Mouse (Mus musculus) hindbrain, postnatal 0 days (tissue): ENCODE results near the gene Umps. TPM values are rescaled to one million over a fixed set of nuclear protein-coding genes. Genes with fewer than 3 reads are reported as not detected.
A peak's percentile ranks its signal among the peaks of the same experiment; 100 is the strongest.

Experiments
- ATAC-seq: fragments of 200-750 bp; cut with Nextera tagmentation; 2 replicates; pipeline ENCODE4 v1.8.0; 2017; ENCODE audit warnings: mild to moderate bottlenecking, moderate TSS enrichment, moderate library complexity
- DNase-seq: peaks from one replicate; pipeline ENCODE4 v3.0.0-alpha.2; 2015; ENCODE audit warnings: low spot score
- H3K27ac ChIP-seq: fragments of 300-500 bp; sonication (generic); 2 replicates; pipeline ENCODE4 v1.5.1; 2014; ENCODE audit warnings: mild to moderate bottlenecking
- H3K27me3 ChIP-seq: fragments of 300-500 bp; sonication (generic); 2 replicates; pipeline ENCODE4 v1.6.1; 2014; ENCODE audit warnings: low read length, mixed read lengths; ENCODE audit not compliant: insufficient read depth
- H3K36me3 ChIP-seq: fragments of 300-500 bp; sonication (generic); 2 replicates; pipeline ENCODE4 v1.6.1; 2014; ENCODE audit warnings: low read length, mixed read lengths; ENCODE audit not compliant: insufficient read depth
- H3K4me1 ChIP-seq: fragments of 300-500 bp; sonication (generic); 2 replicates; pipeline ENCODE4 v1.6.1; 2014; ENCODE audit warnings: antibody characterized with exemption, low read length, mixed read lengths; ENCODE audit not compliant: insufficient read depth
- H3K4me2 ChIP-seq: fragments of 300-500 bp; sonication (generic); 2 replicates; pipeline ENCODE4 v1.6.1; 2014; ENCODE audit warnings: low read depth, mild to moderate bottlenecking, low read length, moderate library complexity, mixed read lengths
- H3K4me3 ChIP-seq: fragments of 300-500 bp; sonication (generic); 2 replicates; pipeline ENCODE4 v1.5.1; 2014; ENCODE audit warnings: low read length
- H3K9ac ChIP-seq: fragments of 300-500 bp; sonication (generic); replicated peaks from 2 replicates; pipeline ENCODE4 v1.6.1; 2014; ENCODE audit warnings: mild to moderate bottlenecking, low read length, moderate library complexity, mixed read lengths
- H3K9me3 ChIP-seq: fragments of 300-500 bp; sonication (generic); 2 replicates; pipeline ENCODE4 v1.6.1; 2016; ENCODE audit warnings: low read length, mixed read lengths
- CTCF ChIP-seq: IDR thresholded peaks from 2 replicates; pipeline ENCODE4 v1.5.1; 2016; ENCODE audit warnings: antibody characterized with exemption, control low read depth, low read depth
- WGBS: fragments of 180-500 bp; shearing (Covaris S2); extraction: QIAGEN DNeasy Blood & Tissue Kit; methylation state at CpG from one replicate; pipeline ENCODE4 v1.1.7; 2014; 5-methylcytosine and 5-hydroxymethylcytosine counted together
- polyA plus RNA-seq: library from polyadenylated mRNA; unstranded; fragments of >200 nt; fragmentation: Nextera tagmentation; extraction: Ambion mirVana; gene quantifications from 2 replicates; pipeline ENCODE4 v1.2.1, GENCODE M21; 2015
- total RNA-seq: library from RNA; depleted of rRNA; stranded (reverse); fragments of >200 nt; gene quantifications from 2 replicates; pipeline ENCODE4 v1.2.3, GENCODE M21; 2014

Umps gene
- total and polyA plus RNA-seq, 2 experiments from 2014 or later: 23.6 to 23.7 TPM

DNA sequence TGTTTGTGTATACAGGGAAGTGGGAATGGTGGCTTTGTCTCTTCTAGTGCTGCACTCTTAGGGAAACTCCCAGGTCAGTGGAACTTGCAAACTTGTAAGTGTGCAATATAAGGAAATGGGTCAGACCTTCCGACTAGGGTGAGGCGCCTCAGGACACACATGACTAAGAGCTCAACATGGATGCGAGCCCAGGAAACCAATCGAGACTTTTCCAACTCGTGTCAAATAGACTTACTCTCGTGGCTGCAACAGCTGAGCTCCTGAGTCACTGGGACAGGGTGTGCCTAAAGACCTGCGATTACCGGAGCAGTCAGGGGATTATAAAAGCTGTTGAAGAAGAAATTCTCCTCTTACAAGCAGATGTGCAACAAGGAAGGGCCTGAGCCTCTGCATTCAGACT, 33.9 kb upstream of the Umps start:
- no peak for TF ChIP-seq CTCF
- WGBS: 81% methylated on average over 8 of the region's 8 CpGs
- Histone ChIP-seq H3K27me3 (no peaks in the 10 kb centered on the region), H3K36me3 (no peaks in the 10 kb centered on the region), H3K9me3 (no peaks in the 10 kb centered on the region), H3K9ac (no peak overlapping the region), H3K27ac (no peak overlapping the region), H3K4me3 (no peak overlapping the region), H3K4me2 (no peak overlapping the region), H3K4me1 (peaks cover 19% of the 10 kb centered on the region)
- no peak for ATAC-seq
- no peak for DNase-seq

DNA sequence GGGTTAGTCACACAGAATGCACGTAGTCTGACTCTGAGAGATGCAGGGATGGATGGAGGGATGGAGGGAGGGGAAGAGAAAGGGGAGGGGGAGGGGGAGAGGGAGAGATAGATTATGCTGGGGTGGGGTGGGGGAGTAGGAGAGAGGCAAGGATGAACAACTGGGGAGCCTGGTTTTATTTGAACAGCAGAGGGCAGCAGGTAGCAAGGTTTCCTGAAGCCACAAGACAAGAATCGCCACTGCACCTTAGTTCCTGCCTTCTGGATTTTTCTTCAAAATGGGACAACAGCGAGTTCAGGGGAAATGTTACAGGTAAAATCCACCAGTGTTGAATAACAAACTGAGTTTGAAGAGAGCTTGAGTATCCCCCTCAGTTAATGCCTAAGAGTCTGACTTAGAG, 32.5 kb upstream of the Umps start:
- Histone ChIP-seq H3K27ac (no peak overlapping the region), H3K9me3 (no peaks in the 10 kb centered on the region), H3K4me3 (no peak overlapping the region), H3K9ac (no peak overlapping the region), H3K36me3 (no peaks in the 10 kb centered on the region), H3K4me1 (peaks cover 9% of the 10 kb centered on the region), H3K27me3 (no peaks in the 10 kb centered on the region), H3K4me2 (no peak overlapping the region)
- ATAC-seq (no peak), DNase-seq (peak; percentile 81)
- peak; percentile 64 for TF ChIP-seq CTCF
- WGBS: 30% methylated on average over 3 of the region's 3 CpGs

DNA sequence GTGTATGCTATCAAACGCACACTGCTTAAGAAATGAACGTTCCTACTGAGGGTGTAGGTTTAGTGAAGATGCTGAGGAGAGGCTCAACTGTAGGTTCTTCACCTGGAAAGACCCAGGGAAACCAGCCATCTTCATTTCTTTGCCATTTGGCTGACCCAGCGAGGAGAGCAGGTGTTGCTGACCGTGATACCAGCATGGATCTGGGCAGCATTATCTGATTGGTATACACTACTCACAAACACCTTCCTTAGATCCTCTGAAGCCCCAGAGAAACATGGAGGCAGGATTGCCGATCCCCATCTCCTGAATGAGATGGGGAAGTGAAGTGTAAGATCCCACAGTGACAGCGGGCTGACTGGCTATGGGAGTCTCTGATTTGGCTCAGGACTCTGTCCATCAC, 31.2 kb upstream of the Umps start:
- H3K4me1 ChIP-seq: no peaks in the 10 kb centered on the region
- WGBS: 75% methylated on average over 6 of the region's 6 CpGs
- no peak overlapping the region for H3K9ac ChIP-seq
- no peak overlapping the region for H3K4me2 ChIP-seq
- H3K9me3 ChIP-seq: no peaks in the 10 kb centered on the region
- TF ChIP-seq CTCF: no peak
- no peaks in the 10 kb centered on the region for H3K27me3 ChIP-seq
- ATAC-seq (0 out of 2 replicates have a peak, but pooled peaks have one; percentile 11), DNase-seq (no peak)
- no peak overlapping the region for H3K27ac ChIP-seq
- no peak overlapping the region for H3K4me3 ChIP-seq
- H3K36me3 ChIP-seq: no peaks in the 10 kb centered on the region

DNA sequence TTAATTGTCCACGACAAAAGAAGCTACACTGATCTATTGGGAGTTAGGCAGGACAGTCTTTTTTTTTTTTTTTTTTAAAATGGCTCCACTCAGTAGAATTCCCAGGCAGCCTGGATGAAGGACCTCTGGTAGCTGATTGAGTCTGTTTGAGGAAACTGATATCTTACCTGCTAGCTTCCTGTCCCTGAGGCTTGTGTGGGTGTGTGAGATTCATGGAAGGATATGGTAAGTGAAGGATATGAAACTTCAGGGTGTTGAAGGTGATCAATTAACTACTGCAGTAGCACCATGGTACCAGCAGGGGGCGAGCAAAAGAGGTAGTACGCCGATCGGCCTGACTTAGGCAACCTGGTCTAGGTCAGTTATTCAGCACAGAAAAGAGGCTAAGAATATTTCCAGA, 29.2 kb upstream of the Umps start:
- Histone ChIP-seq H3K4me3 (no peak overlapping the region), H3K9ac (no peak overlapping the region), H3K4me1 (no peaks in the 10 kb centered on the region), H3K9me3 (no peaks in the 10 kb centered on the region), H3K27me3 (no peaks in the 10 kb centered on the region), H3K36me3 (no peaks in the 10 kb centered on the region), H3K4me2 (no peak overlapping the region), H3K27ac (no peak overlapping the region)
- ATAC-seq (no peak), DNase-seq (peak; percentile 76)
- peak; percentile 86 for TF ChIP-seq CTCF
- WGBS: 6% methylated on average over 5 of the region's 5 CpGs

DNA sequence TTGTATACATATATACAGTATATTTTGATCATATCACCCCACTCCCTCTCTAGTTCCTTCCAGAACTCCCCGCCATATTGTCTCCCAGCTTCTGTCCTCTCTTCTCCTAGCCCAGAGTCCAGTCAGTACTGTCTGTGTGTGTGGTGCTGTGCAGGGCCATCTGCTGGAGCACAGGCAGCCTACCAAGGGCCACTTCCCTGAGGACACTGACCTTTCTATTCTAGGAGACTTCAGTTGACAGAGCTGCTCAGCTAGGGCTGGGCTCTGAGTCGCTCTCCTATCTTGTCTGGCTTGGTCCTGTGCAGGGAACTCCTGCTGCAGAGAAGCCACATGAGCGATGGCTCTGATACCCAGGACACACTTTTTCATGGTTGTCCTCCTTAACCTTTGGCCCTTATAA, 28.7 kb upstream of the Umps start:
- Histone ChIP-seq H3K27me3 (no peaks in the 10 kb centered on the region), H3K4me1 (no peaks in the 10 kb centered on the region), H3K4me2 (no peak overlapping the region), H3K36me3 (no peaks in the 10 kb centered on the region), H3K4me3 (no peak overlapping the region), H3K9me3 (no peaks in the 10 kb centered on the region), H3K27ac (no peak overlapping the region), H3K9ac (no peak overlapping the region)
- 78% methylated on average over 3 of the region's 3 CpGs for WGBS
- no peak for DNase-seq
- no peak for ATAC-seq
- no peak for TF ChIP-seq CTCF

DNA sequence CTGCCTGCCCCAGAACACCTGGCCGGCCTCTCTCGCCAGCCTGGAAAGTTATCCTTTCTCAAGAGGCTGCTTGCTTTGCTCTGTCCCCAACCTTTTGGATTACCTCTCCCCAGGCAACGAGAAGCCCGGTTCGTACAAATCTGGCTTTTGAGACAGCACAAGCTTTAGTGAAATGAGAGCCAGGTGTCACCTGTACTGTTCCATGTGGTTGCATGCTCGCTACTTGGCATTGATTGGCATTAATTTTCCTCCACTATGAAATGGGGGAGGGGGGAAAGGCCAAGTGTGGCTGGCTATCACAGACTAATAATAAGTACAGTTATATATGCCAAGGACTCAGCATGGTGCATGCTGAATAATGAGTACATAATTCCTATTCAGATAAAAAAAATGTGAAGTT, 27.5 kb upstream of the Umps start:
- Histone ChIP-seq H3K9me3 (no peaks in the 10 kb centered on the region), H3K27ac (no peak overlapping the region), H3K4me1 (no peaks in the 10 kb centered on the region), H3K36me3 (no peaks in the 10 kb centered on the region), H3K4me2 (no peak overlapping the region), H3K27me3 (no peaks in the 10 kb centered on the region), H3K9ac (no peak overlapping the region), H3K4me3 (no peak overlapping the region)
- no peak for TF ChIP-seq CTCF
- DNase-seq (no peak), ATAC-seq (no peak)
- 67% methylated on average over 6 of the region's 6 CpGs for WGBS

DNA sequence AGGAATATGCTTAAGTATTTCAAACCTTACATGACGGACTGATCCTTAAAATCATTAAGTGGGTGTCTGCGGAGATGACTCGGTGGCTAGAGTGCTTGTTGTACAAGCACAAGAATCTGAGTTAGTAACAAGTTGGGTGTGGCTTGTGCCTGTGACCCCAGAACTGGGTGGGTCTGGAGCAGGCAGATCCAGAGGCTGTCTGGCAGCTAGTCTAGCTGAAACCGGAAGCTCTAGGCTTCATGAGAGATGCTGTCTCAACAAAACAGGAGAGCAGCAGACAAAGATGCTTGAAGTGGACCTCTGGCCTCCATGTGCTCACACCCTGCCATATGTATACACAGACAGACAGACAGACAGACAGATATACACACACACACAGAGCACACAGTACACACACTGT, 23.9 kb upstream of the Umps start:
- H3K9ac ChIP-seq: no peak overlapping the region
- H3K4me1 ChIP-seq: no peaks in the 10 kb centered on the region
- no peak overlapping the region for H3K4me2 ChIP-seq
- no peaks in the 10 kb centered on the region for H3K9me3 ChIP-seq
- WGBS: 90% methylated on average over 4 of the region's 4 CpGs
- no peak overlapping the region for H3K4me3 ChIP-seq
- DNase-seq (no peak), ATAC-seq (no peak)
- H3K36me3 ChIP-seq: no peaks in the 10 kb centered on the region
- no peak overlapping the region for H3K27ac ChIP-seq
- no peak for TF ChIP-seq CTCF
- no peaks in the 10 kb centered on the region for H3K27me3 ChIP-seq
